Mouse (Mus musculus) bone marrow macrophage, adult 2 months (primary cell): Measurements from ENCODE around the gene Emx1.

Experiments used
- CTCF ChIP-seq: IDR thresholded peaks from 2 replicates; pipeline ENCODE4 v1.5.1; 2012; ENCODE audit warnings: low read depth, mild to moderate bottlenecking, low read length, moderate library complexity
- POLR2A ChIP-seq: IDR thresholded peaks from 2 replicates; pipeline ENCODE4 v1.6.1; 2012; ENCODE audit warnings: mild to moderate bottlenecking, low read depth, low read length, borderline replicate concordance

DNA sequence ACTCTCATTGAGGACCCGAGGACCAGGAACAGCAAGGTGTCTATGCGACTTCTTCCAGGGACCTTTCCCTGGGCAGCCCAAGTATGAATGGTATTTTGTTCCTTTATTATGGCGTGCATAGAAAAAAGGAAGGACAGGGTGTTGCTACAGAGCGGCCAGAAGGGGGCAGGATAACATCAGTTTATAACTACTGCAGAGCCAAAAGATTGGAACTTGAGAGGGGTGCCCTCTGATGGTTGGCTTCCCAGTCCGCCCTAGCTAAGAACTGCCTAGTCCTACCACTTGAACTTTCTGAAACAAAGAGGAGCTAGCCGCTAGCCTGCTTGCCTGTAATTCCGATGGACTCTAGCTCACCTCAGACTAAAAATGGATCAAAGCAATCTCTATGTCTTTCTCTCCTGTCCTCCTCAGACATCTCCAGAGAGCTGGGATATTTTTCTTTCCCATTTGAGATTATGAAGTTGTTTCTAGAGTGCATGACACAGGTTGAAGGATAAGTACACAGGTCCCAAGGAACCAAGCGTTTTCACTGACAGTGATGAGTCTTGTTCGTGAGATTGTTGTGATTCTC is 33.2 kb upstream of the Emx1 start:
- TF ChIP-seq POLR2A (no peak), CTCF (peak; percentile 65)
